Mouse (Mus musculus) embryo, embryonic 11 days (tissue): ENCODE results near the gene Ftcd.
A peak's percentile ranks its signal among the peaks of the same experiment; 100 is the strongest.

Experiments used
- DNase-seq: peaks from one replicate; pipeline ENCODE4 v3.0.0-alpha.2; 2015

The Ftcd gene

GRCm38 (mm10) chr10:76575374-76575773 is at the start of gene Ftcd:
TSS of gene Ftcd (plus strand) at chr10:76575648.
- DNase-seq, result no peak

GRCm38 (mm10) chr10:76530922-76531321 is 44.5 kb upstream of the Ftcd start:
- no peak for DNase-seq

- peak; percentile 98 for DNase-seq
Measured at GRCm38 (mm10) chr10:76531375-76531774, 44.1 kb upstream of the Ftcd start, which contains the start of gene Lss. TSS of gene Lss (plus strand) at chr10:76531588.

GRCm38 (mm10) chr10:76531828-76532227 is 43.6 kb upstream of the Ftcd start:
- DNase-seq, result no peak

- no peak for DNase-seq
Measured at GRCm38 (mm10) chr10:76535526-76535925, 39.9 kb upstream of the Ftcd start.

GRCm38 (mm10) chr10:76537619-76538018 is 37.8 kb upstream of the Ftcd start:
- DNase-seq, result no peak

GRCm38 (mm10) chr10:76541336-76542085 is 33.9 kb upstream of the Ftcd start:
- DNase-seq, result no peak

DNA sequence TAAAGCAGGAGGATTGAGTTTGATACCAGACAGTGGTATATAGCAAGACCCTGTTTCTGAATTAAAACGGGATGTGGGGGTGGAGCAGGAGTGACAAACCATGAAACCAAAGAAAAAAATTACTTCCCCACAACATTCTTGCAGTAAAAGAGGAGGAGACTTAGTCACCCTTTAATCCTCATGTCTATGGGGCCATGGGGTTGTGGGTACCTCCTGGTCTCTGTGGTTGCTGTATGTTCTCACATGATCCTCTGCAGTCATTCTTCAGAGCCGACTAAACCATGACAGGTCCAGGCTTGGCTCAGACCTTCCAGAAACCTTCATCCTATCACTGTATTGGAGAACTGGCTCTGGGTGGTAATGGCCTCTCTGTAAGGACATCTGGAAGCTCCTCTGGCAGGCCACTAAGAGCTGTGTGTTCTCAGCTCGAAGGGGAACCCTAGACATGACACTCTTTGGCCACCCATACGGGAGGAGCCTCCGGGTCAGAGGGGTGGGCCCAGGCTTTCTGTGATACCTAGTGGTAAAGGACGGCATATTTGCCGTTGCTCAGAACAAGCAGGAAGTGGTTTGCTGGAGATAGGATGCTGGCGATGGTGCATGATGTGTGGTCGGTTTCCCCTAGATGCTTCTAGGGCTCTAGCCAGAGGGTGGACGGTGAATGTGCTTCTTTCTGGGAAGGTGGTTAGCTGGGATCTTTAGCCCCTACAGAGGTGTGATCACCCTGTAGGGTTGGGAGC is 32.6 kb upstream of the Ftcd start:
- no peak for DNase-seq

- no peak for DNase-seq
Measured at GRCm38 (mm10) chr10:76546566-76546965, 28.9 kb upstream of the Ftcd start.

DNA sequence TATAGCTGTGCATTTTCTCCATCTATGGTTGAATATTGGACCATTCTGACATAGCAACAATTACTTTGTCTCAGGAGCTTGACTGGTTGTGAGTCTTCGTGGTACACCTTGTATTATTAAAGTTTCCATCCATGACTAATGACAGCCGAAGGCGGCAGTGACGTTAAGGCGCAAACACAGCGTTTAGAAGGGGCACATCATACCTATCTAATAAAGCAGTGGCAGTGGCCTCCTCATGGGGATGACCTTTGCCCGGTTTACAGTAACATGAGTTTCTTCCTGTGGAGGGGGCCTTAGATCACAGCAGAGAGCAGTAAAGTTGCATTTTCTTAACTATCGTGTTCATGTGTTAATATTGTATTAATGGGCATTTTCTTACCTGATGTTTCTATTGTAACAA is 27.2 kb upstream of the Ftcd start:
- no peak for DNase-seq

DNA sequence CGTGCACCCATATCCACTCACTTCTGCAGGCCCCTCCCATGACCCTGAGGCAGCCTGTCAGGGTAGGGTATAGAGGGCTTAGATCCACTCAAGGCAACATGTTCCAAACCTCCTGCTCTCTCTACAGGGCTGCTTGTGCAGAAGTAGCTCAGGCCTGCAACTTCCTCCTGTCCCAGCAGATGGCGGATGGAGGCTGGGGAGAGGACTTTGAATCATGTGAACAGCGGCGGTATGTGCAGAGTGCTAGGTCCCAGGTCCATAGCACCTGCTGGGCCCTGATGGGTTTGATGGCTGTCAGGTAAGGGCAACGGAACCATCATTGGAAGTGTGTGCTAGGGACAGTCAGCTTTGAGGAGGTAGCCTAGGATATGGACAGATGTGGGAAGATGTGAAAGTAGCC is 25.0 kb upstream of the Ftcd start:
- DNase-seq, result no peak

GRCm38 (mm10) chr10:76551556-76551955 is 23.9 kb upstream of the Ftcd start:
- no peak for DNase-seq

DNA sequence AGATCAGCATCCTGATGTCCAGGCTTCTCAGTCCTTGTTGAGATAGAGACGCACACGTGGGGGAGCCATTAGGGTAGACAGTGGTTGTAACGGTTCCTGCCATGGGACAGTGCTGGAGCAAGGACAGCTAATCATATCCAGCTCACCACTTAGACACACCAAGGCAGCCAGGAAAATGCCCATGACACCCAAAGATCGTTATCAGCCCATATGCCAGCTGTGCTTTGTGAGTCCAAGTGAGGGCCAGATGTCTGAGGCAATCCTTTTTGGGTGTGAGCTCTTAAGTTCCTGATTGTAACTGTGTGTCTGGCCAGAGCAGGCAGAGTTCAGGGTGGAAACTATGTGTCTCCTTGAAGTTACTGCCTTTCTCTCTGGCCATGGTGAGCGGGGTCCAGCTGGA is 21.4 kb upstream of the Ftcd start:
- DNase-seq, result no peak

DNA sequence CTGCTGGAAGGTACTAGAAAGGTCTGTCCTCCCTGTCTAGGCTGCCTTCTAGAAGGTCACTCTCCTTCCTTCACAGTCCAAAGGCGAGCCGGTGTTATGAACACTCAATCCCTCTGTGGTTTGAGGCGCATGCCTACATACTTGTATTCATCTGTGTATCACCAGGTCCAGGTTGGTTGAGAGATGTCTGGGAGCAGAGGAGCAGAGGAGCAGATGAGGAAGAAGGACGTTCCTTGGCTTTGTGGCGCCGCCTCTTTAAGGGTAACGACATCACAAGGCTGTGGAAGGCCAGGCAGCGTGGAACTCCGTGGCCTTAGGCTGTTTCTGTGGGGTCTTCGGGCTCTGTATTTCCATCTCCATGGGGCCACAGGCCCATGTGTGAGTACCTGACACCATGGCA is 13.5 kb upstream of the Ftcd start, which contains the start of gene Spatc1l:
Spatc1l (plus strand) TSS at position 301 of the 400 bp plus-strand sequence.
- no peak for DNase-seq

DNA sequence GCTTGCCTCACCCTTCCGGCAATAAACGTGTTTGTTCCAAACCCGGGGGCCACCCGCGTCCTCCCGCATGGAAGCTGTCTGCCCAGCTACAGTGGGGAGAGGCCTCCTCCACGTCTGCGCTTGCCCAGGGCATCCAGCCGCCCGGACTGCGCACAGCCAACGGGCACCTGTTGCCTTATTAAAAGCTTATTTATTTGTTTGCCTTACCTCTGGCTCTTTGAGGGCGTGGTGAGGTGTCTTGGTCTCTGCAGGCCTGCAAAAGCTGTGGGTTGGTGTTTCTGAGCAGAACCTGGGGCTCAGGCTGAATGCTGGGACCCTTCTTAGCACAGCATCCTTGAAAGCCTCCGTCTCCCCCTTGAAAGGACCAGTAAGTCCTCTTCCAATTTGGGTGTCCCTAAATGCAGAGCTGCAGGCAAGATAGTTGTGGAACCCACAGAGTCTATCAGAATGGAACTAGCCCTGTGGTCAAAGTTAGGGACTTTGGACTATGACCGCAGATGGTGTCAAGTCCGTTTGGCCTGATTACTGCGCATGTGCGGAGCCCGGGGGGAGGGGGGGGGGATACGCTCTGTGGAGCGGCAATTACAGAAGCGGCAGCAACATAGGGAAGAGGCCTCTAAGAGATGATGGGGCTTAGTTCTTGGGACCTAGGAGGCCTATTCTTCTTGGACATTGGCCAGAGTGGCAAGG is 5.3 kb upstream of the Ftcd start:
- DNase-seq, result no peak

- no peak for DNase-seq
Measured at GRCm38 (mm10) chr10:76571070-76571469, 4.4 kb upstream of the Ftcd start.

- DNase-seq, result no peak
Measured at GRCm38 (mm10) chr10:76572151-76572550, 3.3 kb upstream of the Ftcd start.

GRCm38 (mm10) chr10:76576920-76577319 is 1.5 kb downstream of the Ftcd start:
- no peak for DNase-seq

GRCm38 (mm10) chr10:76584138-76584537 is 8.7 kb downstream of the Ftcd start:
- DNase-seq, result no peak

GRCm38 (mm10) chr10:76586190-76586589 is 10.7 kb downstream of the Ftcd start:
- DNase-seq, result no peak

- DNase-seq, result no peak
Measured at GRCm38 (mm10) chr10:76590197-76590596, 14.7 kb downstream of the Ftcd start.

GRCm38 (mm10) chr10:76596338-76596737 is 20.9 kb downstream of the Ftcd start:
- no peak for DNase-seq

GRCm38 (mm10) chr10:76602690-76603089 is 27.2 kb downstream of the Ftcd start:
- DNase-seq, result no peak

DNA sequence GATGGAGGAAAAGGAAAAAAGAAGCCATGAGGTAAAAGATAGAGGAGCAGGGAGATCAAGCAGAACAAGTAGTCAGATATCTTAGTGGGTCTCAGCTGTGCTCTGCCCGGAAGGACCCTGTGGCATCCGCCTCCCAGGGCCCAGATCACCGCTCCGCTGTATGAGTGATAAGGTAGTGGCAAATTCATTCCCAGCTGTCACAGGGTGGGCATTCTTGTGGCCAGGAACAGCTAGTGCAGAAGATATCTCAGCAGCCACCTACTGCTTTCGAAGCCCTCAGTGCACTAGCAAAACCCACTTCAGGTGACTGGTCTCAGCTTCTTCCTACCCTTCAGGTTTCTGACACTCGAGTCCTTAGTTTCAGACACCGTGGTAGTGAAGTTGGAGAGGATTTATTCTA is 37.0 kb downstream of the Ftcd start:
- DNase-seq, result no peak
